Mouse (Mus musculus): ENCODE results near the gene Nfe2l1. TPM values are rescaled to one million over a fixed set of nuclear protein-coding genes. Genes with fewer than 3 reads are reported as not detected.

The Nfe2l1 gene
- total RNA-seq, 2 experiments from 2014 or later, result 22.2 to 39.9 TPM

- no peak for ATAC-seq (replicated peaks; ENCODE audit: poor library complexity, severe bottlenecking)
Measured at GRCm38 (mm10) chr11:96848694-96849093, 18.9 kb upstream of the Nfe2l1 start.

- ATAC-seq (replicated peaks; ENCODE audit: poor library complexity, severe bottlenecking), result no peak
Measured at GRCm38 (mm10) chr11:96847240-96847639, 17.5 kb upstream of the Nfe2l1 start.

- ATAC-seq (replicated peaks; ENCODE audit: poor library complexity, severe bottlenecking), result no peak
Measured at GRCm38 (mm10) chr11:96843627-96844026, 13.9 kb upstream of the Nfe2l1 start.

- no peak for ATAC-seq (replicated peaks; ENCODE audit: poor library complexity, severe bottlenecking)
Measured at GRCm38 (mm10) chr11:96840290-96840689, 10.5 kb upstream of the Nfe2l1 start.

- ATAC-seq (replicated peaks; ENCODE audit: poor library complexity, severe bottlenecking), result no peak
Measured at GRCm38 (mm10) chr11:96839877-96840276, 10.1 kb upstream of the Nfe2l1 start.

GRCm38 (mm10) chr11:96839428-96839827 lies 9.7 kb upstream of the Nfe2l1 start:
- no peak for ATAC-seq (replicated peaks; ENCODE audit: poor library complexity, severe bottlenecking)

GRCm38 (mm10) chr11:96838341-96838740 lies 8.6 kb upstream of the Nfe2l1 start:
- ATAC-seq (replicated peaks; ENCODE audit: poor library complexity, severe bottlenecking), result no peak

- ATAC-seq (replicated peaks; ENCODE audit: poor library complexity, severe bottlenecking), result peak; percentile 63
Measured at GRCm38 (mm10) chr11:96837298-96837697, 7.5 kb upstream of the Nfe2l1 start.

GRCm38 (mm10) chr11:96834127-96834526 lies 4.4 kb upstream of the Nfe2l1 start:
- no peak for ATAC-seq (replicated peaks; ENCODE audit: poor library complexity, severe bottlenecking)

- ATAC-seq (replicated peaks; ENCODE audit: poor library complexity, severe bottlenecking), result no peak
Measured at GRCm38 (mm10) chr11:96832973-96833372, 3.2 kb upstream of the Nfe2l1 start.

- ATAC-seq (replicated peaks; ENCODE audit: poor library complexity, severe bottlenecking), result no peak
Measured at GRCm38 (mm10) chr11:96832541-96832940, 2.8 kb upstream of the Nfe2l1 start.

- no peak for ATAC-seq (replicated peaks; ENCODE audit: poor library complexity, severe bottlenecking)
Measured at GRCm38 (mm10) chr11:96831516-96831915, 1.7 kb upstream of the Nfe2l1 start.

GRCm38 (mm10) chr11:96830539-96831216 lies 910 bp upstream of the Nfe2l1 start:
- no peak for ATAC-seq (replicated peaks; ENCODE audit: poor library complexity, severe bottlenecking)

GRCm38 (mm10) chr11:96829403-96829812 lies 360 bp downstream of the Nfe2l1 start:
- peak; percentile 75 for ATAC-seq (replicated peaks; ENCODE audit: poor library complexity, severe bottlenecking)

GRCm38 (mm10) chr11:96828881-96829280 lies 887 bp downstream of the Nfe2l1 start:
- no peak for ATAC-seq (replicated peaks; ENCODE audit: poor library complexity, severe bottlenecking)

GRCm38 (mm10) chr11:96827917-96828316 lies 1.9 kb downstream of the Nfe2l1 start:
- ATAC-seq (replicated peaks; ENCODE audit: poor library complexity, severe bottlenecking), result no peak

GRCm38 (mm10) chr11:96827062-96827581 lies 2.6 kb downstream of the Nfe2l1 start:
- ATAC-seq (replicated peaks; ENCODE audit: poor library complexity, severe bottlenecking), result no peak

GRCm38 (mm10) chr11:96826481-96826880 lies 3.3 kb downstream of the Nfe2l1 start:
- no peak for ATAC-seq (replicated peaks; ENCODE audit: poor library complexity, severe bottlenecking)

- ATAC-seq (replicated peaks; ENCODE audit: poor library complexity, severe bottlenecking), result no peak
Measured at GRCm38 (mm10) chr11:96824783-96825495, 4.8 kb downstream of the Nfe2l1 start.

GRCm38 (mm10) chr11:96823880-96824782 lies 5.6 kb downstream of the Nfe2l1 start:
- peak; percentile 93 for ATAC-seq (replicated peaks; ENCODE audit: poor library complexity, severe bottlenecking)

GRCm38 (mm10) chr11:96823471-96823837 lies 6.3 kb downstream of the Nfe2l1 start:
- ATAC-seq (replicated peaks; ENCODE audit: poor library complexity, severe bottlenecking), result no peak
